ENCODE assay signal across 10 mouse cellular contexts in genomic region chr15:99735631-99736030, GRCm38 (mm10). TPM values are rescaled to one million over a fixed set of nuclear protein-coding genes. Genes with fewer than 3 reads are reported as not detected.
A peak's percentile ranks its signal among the peaks of the same experiment; 100 is the strongest.
DNase-seq lines count a peak whose midpoint lies in the region; ATAC-seq lines count a peak whose summit lies in the region.
"Had no signal": no experiment of that assay in that cellular context is flagged by ENCODE, and none has a peak within 500 bp of the region (broad histone marks: within the 10 kb centered on the region; RNA-seq: fewer than 3 reads in every experiment).

No protein-coding gene starts in this region.

- no peak overlapping the region for H3K4me3 ChIP-seq in heart, embryonic 12.5 days
- no peak overlapping the region for H3K4me3 ChIP-seq in forebrain, embryonic 15.5 days
- H3K4me3 ChIP-seq in midbrain, embryonic 16.5 days (ENCODE audit: low read depth, low read length): no peak overlapping the region
- H3K4me3 ChIP-seq: heart, embryonic 13.5 days; lung, embryonic 15.5 days had no signal

- H3K27ac ChIP-seq in heart, embryonic 12.5 days (ENCODE audit: poor library complexity, severe bottlenecking): no peak overlapping the region
- no peak overlapping the region for H3K27ac ChIP-seq in forebrain, embryonic 15.5 days (replicated peaks)
- no peak overlapping the region for H3K27ac ChIP-seq in midbrain, embryonic 16.5 days (ENCODE audit: low read length)
- H3K27ac ChIP-seq: heart, embryonic 13.5 days; lung, embryonic 15.5 days had no signal

- 88% methylated on average over 2 of the region's 2 CpGs for WGBS in heart, embryonic 12.5 days
- 91% methylated on average over 2 of the region's 2 CpGs for WGBS in forebrain, embryonic 15.5 days
- 96% methylated on average over 2 of the region's 2 CpGs for WGBS in midbrain, embryonic 16.5 days

- DNase-seq in heart, adult 18-20 months: peak; percentile 100
- DNase-seq in frontal cortex, postnatal 25 days (ENCODE audit: low spot score in 2 of 2): peak; percentile 100
- peak; percentile 99 to 100 for DNase-seq in kidney, postnatal 4 days
- DNase-seq in lung, postnatal 14 days: peak; percentile 100
- DNase-seq in thymus, postnatal 10 days (ENCODE audit: low spot score in 2 of 2): peak; percentile 100

- H3K27me3 ChIP-seq in heart, embryonic 12.5 days (replicated peaks): no peaks in the 10 kb centered on the region
- H3K27me3 ChIP-seq in forebrain, embryonic 15.5 days: no peaks in the 10 kb centered on the region
- no peaks in the 10 kb centered on the region for H3K27me3 ChIP-seq in midbrain, embryonic 16.5 days (ENCODE audit: control insufficient read depth, insufficient read depth, low read depth, low read length)
- H3K27me3 ChIP-seq: heart, embryonic 13.5 days; lung, embryonic 15.5 days had no signal

- H3K9me3 ChIP-seq in heart, embryonic 12.5 days (replicated peaks): no peaks in the 10 kb centered on the region
- H3K9me3 ChIP-seq in forebrain, embryonic 15.5 days: no peaks in the 10 kb centered on the region
- no peaks in the 10 kb centered on the region for H3K9me3 ChIP-seq in midbrain, embryonic 16.5 days (replicated peaks; ENCODE audit: control insufficient read depth, low read length, poor library complexity, severe bottlenecking)
- H3K9me3 ChIP-seq: heart, embryonic 13.5 days; lung, embryonic 15.5 days had no signal

- H3K36me3 ChIP-seq in heart, embryonic 12.5 days: peaks cover 82% of the 10 kb centered on the region
- H3K36me3 ChIP-seq in forebrain, embryonic 15.5 days: peaks cover 65% of the 10 kb centered on the region
- H3K36me3 ChIP-seq in midbrain, embryonic 16.5 days (ENCODE audit: control insufficient read depth, insufficient read depth, low read length): peaks cover 28% of the 10 kb centered on the region

- no peaks in the 10 kb centered on the region for H3K4me1 ChIP-seq in heart, embryonic 12.5 days (replicated peaks)
- H3K4me1 ChIP-seq in forebrain, embryonic 15.5 days: no peaks in the 10 kb centered on the region
- H3K4me1 ChIP-seq in midbrain, embryonic 16.5 days (ENCODE audit: control insufficient read depth, insufficient read depth, low read length): no peaks in the 10 kb centered on the region
- H3K4me1 ChIP-seq: heart, embryonic 13.5 days; lung, embryonic 15.5 days had no signal

- H3K4me2 ChIP-seq in heart, embryonic 12.5 days: no peak overlapping the region
- no peak overlapping the region for H3K4me2 ChIP-seq in forebrain, embryonic 15.5 days (replicated peaks)
- H3K4me2 ChIP-seq in midbrain, embryonic 16.5 days (ENCODE audit: low read length): no peak overlapping the region
- H3K4me2 ChIP-seq: heart, embryonic 13.5 days; lung, embryonic 15.5 days had no signal

- H3K9ac ChIP-seq in heart, embryonic 12.5 days: no peak overlapping the region
- no peak overlapping the region for H3K9ac ChIP-seq in forebrain, embryonic 15.5 days (replicated peaks)
- H3K9ac ChIP-seq in midbrain, embryonic 16.5 days (ENCODE audit: low read depth, low read length): no peak overlapping the region
- H3K9ac ChIP-seq: heart, embryonic 13.5 days; lung, embryonic 15.5 days had no signal

- ATAC-seq in heart, embryonic 12.5 days (ENCODE audit: insufficient number of reproducible peaks, low FRiP score): no peak
- ATAC-seq in forebrain, embryonic 15.5 days (replicated peaks): no peak
- ATAC-seq in midbrain, embryonic 16.5 days: no peak

RNA-seq across cellular contexts. Expression of gene Cox14, which starts 10.2 kb away (rescaled TPM):
- 100 to 1,000 TPM; 238 to 271 TPM for total RNA-seq in heart, adult 18-20 months (2021)
- polyA plus RNA-seq in heart, embryonic 12.5 days (2016; fragmentation: Nextera tagmentation; extraction: Ambion mirVana): 168 and 170 TPM in 2 replicates
- 175 and 190 TPM in 2 replicates for polyA plus RNA-seq in forebrain, embryonic 15.5 days (2015; fragmentation: Nextera tagmentation; extraction: Ambion mirVana)
- 142 and 164 TPM in 2 replicates for polyA plus RNA-seq in midbrain, embryonic 16.5 days (2015; fragmentation: Nextera tagmentation; extraction: Ambion mirVana)

RNA-seq across cellular contexts. Expression of gene Gpd1, which starts 18.3 kb away (rescaled TPM):
- 100 to 1,000 TPM in 1 of 2 experiments, 10 to 100 TPM in 1; 53.9 to 160 TPM for total RNA-seq in heart, adult 18-20 months (2021)
- polyA plus RNA-seq in heart, embryonic 12.5 days (2016; fragmentation: Nextera tagmentation; extraction: Ambion mirVana): 0.77 and 1.1 TPM in 2 replicates
- 1.9 and 2.6 TPM in 2 replicates for polyA plus RNA-seq in forebrain, embryonic 15.5 days (2015; fragmentation: Nextera tagmentation; extraction: Ambion mirVana)
- 1.4 and 1.7 TPM in 2 replicates for polyA plus RNA-seq in midbrain, embryonic 16.5 days (2015; fragmentation: Nextera tagmentation; extraction: Ambion mirVana)

RNA-seq across cellular contexts. Expression of gene Gm17349, which starts 30.3 kb away (rescaled TPM):
- 1 to 10 TPM; 2.4 to 4.3 TPM for total RNA-seq in heart, adult 18-20 months (2021)
- polyA plus RNA-seq in heart, embryonic 12.5 days (2016; fragmentation: Nextera tagmentation; extraction: Ambion mirVana): not detected in 2 replicates
- not detected in 2 replicates for polyA plus RNA-seq in forebrain, embryonic 15.5 days (2015; fragmentation: Nextera tagmentation; extraction: Ambion mirVana)
- not detected in 2 replicates for polyA plus RNA-seq in midbrain, embryonic 16.5 days (2015; fragmentation: Nextera tagmentation; extraction: Ambion mirVana)
- polyA plus RNA-seq: heart, embryonic 13.5 days; lung, embryonic 15.5 days had no signal

RNA-seq across cellular contexts. Expression of gene Smarcd1, which starts 33.7 kb away (rescaled TPM):
- total RNA-seq in heart, adult 18-20 months (2021): 10 to 100 TPM; 18.6 to 19.0 TPM
- 25.5 and 29.3 TPM in 2 replicates for polyA plus RNA-seq in heart, embryonic 12.5 days (2016; fragmentation: Nextera tagmentation; extraction: Ambion mirVana)
- 121 and 124 TPM in 2 replicates for polyA plus RNA-seq in forebrain, embryonic 15.5 days (2015; fragmentation: Nextera tagmentation; extraction: Ambion mirVana)
- 86.0 and 110 TPM in 2 replicates for polyA plus RNA-seq in midbrain, embryonic 16.5 days (2015; fragmentation: Nextera tagmentation; extraction: Ambion mirVana)

RNA-seq across cellular contexts. Expression of gene Cers5, which starts 37.1 kb away (rescaled TPM):
- 10 to 100 TPM; 16.6 to 19.9 TPM for total RNA-seq in heart, adult 18-20 months (2021)
- polyA plus RNA-seq in heart, embryonic 12.5 days (2016; fragmentation: Nextera tagmentation; extraction: Ambion mirVana): 53.9 and 55.4 TPM in 2 replicates
- polyA plus RNA-seq in forebrain, embryonic 15.5 days (2015; fragmentation: Nextera tagmentation; extraction: Ambion mirVana): 69.4 and 69.7 TPM in 2 replicates
- 79.7 and 83.8 TPM in 2 replicates for polyA plus RNA-seq in midbrain, embryonic 16.5 days (2015; fragmentation: Nextera tagmentation; extraction: Ambion mirVana)
